Mouse (Mus musculus): ENCODE measurements around the gene Rrad. TPM values are rescaled to one million over a fixed set of nuclear protein-coding genes. Genes with fewer than 3 reads are reported as not detected.

Rrad gene
- polyA plus RNA-seq (2012; ENCODE audit: low replicate concordance) = 1.1 and 4.9 TPM in 2 replicates

DNA sequence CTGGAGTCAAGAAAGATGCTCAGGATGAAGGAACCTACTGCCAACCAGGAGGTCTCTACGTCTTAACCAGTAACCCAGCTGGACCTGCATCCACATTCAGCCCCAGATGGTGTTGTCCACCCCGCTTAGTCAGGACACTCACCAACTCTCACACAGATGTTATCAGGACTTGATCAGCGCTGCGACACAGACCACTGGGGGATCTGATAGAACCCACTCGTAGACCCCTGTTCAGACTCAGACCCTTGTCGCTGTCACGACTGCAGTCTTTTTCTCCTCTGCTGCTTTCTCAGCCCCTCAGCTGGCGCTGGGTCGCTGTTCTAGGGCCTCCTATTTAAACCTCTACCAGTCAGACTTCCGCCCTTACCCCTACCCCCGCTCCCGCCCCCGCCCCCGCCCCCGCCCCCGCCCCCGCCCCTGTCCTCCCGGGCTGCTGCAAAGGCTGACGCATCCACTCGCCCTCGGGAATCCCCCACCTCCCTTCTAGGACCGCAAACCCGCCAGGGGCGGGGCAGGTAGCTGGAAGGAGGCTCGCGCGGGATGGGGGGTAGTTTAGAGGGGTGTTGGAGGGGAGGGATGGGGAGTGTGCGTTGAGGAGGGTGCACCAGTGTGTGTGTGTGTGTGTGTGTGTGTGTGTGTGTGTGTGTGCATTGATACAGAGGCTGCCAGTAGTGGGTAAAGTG is at the start of gene Rrad:
Rrad (minus strand) TSS at position 347 of the 683 bp plus-strand sequence.

DNA sequence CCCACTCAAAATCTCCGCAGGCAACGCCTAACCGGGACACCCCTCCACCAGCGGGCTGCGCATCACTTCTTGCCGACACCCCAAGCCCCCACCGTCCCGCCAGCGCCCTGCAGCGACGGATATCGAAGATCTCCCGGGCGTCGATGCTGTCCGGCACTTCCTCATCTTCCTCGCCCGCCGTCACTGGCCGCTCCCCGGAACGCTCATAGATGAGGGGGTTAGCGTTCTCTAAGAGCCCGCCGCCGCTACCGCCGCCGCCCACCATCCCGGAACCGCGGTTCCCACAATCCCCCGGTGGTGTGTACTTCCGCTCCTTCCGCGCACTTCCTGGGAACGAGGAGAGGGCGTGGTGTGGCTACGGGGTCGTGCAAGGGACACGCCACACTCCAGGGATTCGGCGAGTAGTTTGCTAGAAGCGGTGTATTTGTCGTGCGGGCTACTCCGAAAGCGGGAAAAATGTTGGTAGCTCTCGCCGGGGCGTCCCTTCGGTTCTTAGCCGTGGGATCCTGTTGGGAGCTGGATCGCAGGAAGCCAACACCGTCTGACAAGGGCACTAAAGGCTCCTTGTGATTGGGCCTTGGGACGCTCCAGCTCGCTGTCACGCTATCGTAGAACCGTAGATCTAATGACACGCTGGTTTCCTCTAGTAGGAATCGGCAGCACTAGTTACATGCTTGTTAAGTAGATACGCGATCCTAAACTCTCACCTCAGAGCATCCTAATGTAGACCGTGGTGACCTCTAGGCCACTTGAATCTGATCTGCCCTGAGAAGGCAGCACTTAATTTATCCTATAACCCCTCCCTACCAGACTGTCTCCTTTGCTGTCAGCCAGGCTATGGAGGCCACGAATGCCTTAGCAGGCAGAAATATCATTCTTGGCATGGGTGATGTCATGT is 10.5 kb upstream of the Rrad start, which contains the start of gene Ciao2b:
Ciao2b (minus strand) TSS at position 540 of the 898 bp plus-strand sequence.

DNA sequence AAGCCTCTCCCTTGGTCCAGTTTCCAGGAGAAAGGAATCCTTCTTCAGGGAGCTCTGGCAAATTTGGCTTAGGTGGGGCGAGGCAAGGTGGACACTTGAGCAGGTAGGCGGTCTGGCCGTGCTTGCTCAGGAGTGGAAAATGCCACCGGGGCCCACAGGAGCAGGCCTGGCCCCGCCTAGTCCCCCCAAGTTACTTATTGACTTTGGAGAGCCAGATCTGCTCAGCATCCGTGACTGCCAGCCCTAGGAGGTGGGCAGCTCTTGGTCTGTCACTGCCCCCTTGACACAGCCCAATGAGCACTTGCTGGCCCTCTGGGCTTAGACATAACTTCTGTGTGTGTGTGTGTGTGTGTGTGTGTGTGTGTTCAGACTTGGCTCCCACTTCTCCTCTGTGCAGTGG is 7.0 kb downstream of the Rrad start, which contains the start of gene Cdh16:
Cdh16 (minus strand) TSS at position 236 of the 400 bp plus-strand sequence.

DNA sequence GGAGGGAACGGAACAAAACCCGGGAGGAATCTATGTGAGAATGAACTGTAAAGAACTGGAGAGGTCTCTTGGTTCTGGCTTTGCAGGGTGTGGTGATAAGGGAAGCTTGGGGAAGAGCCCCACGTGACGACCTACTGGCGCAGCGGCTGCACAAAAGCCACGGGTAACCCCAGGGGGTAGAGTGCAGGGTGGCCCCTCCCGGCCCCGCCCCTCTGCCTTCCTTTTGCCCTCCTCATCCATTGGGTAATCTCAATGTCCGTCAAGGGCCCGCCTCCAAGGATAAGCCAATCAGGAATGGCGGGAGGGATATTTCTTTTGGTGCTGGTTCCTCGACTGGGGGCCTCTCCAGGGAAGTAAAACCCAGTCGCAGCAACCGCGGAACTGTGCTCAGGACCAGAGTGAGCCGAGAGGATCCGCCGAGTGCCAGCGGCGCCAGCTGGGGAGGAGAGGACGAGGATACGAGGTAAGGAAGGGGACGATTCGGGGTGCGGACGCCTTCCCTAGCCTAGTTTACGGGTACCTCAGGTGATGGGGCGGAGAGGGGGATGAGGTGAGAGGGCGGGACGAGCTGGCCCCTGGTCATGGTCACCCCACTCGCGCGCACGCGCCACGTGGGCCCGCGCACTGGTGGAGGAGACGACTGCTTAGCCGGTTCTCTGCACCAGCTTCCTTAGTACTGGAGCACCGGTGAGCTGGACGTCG is 39.8 kb downstream of the Rrad start, which contains the start of gene Pdp2:
Pdp2 (plus strand) TSS at position 319 of the 702 bp plus-strand sequence.

Other genes with a start within 250 kb of the Rrad start
- gene Cmtm4, start 235.5 kb downstream of the Rrad start, polyA plus RNA-seq (2012; ENCODE audit: low replicate concordance) = 1.3 and 1.4 TPM in 2 replicates
- 18.9 and 20.9 TPM in 2 replicates for gene Dync1li2, start 188.3 kb downstream of the Rrad start, polyA plus RNA-seq (2012; ENCODE audit: low replicate concordance)
- gene Terb1, start 121.4 kb downstream of the Rrad start, polyA plus RNA-seq (2012; ENCODE audit: low replicate concordance) = 0.30 TPM in 1 of 2 replicates, not detected in the other
- 0.36 and 11.5 TPM in 2 replicates for gene Nae1, start 96.7 kb downstream of the Rrad start, polyA plus RNA-seq (2012; ENCODE audit: low replicate concordance)
- gene Car7, start 96.6 kb downstream of the Rrad start, polyA plus RNA-seq (2012; ENCODE audit: low replicate concordance) = 25.6 and 116 TPM in 2 replicates
- 1.6 and 2.6 TPM in 2 replicates for gene Pdp2, start 39.9 kb downstream of the Rrad start, polyA plus RNA-seq (2012; ENCODE audit: low replicate concordance)
- not detected in 2 replicates for gene Cdh16, start 6.9 kb downstream of the Rrad start, polyA plus RNA-seq (2012; ENCODE audit: low replicate concordance)
- 35.6 and 56.5 TPM in 2 replicates for gene Ciao2b, start 10.6 kb upstream of the Rrad start, polyA plus RNA-seq (2012; ENCODE audit: low replicate concordance)
- gene Ces2a, start 102.7 kb upstream of the Rrad start, polyA plus RNA-seq (2012; ENCODE audit: low replicate concordance) = not detected in 2 replicates
- not detected in 2 replicates for gene Ces2b, start 200.2 kb upstream of the Rrad start, polyA plus RNA-seq (2012; ENCODE audit: low replicate concordance)
- not detected in 2 replicates for gene Ces2c, start 215.7 kb upstream of the Rrad start, polyA plus RNA-seq (2012; ENCODE audit: low replicate concordance)

Measured in leukemia stem cell, adult 10-12 weeks (primary cell).